Mouse (Mus musculus): ENCODE results near the gene Doc2g.

GRCm38 (mm10) chr19:3985261-3985681, 17.8 kb upstream of the Doc2g start:
- TF ChIP-seq CTCF (IDR thresholded peaks at IDR 0.05; ENCODE audit: low read depth) (no peak), EP300 (IDR thresholded peaks at IDR 0.05; ENCODE audit: low read depth) (no peak)

Data from liver, embryonic 14.5 days (tissue).